Mouse (Mus musculus): ENCODE data around the gene Trnt1. TPM values are rescaled to one million over a fixed set of nuclear protein-coding genes. Genes with fewer than 3 reads are reported as not detected.

Gene Trnt1
- polyA plus RNA-seq (2012; rRNA removed) = 4.7 and 7.0 TPM in 2 replicates

GRCm38 (mm10) chr6:106768640-106769289 lies at the start of gene Trnt1:
Gene Trnt1, plus strand, starts transcription at chr6:106769120.

GRCm38 (mm10) chr6:106748887-106749388 lies 20.0 kb upstream of the Trnt1 start, which contains the start of gene Il5ra:
Gene Il5ra, minus strand, starts transcription at chr6:106749037.

GRCm38 (mm10) chr6:106799333-106800226 lies 30.7 kb downstream of the Trnt1 start, which contains the start of gene Crbn:
Gene Crbn, minus strand, starts transcription at chr6:106800077.

Other genes starting within 250 kb of the Trnt1 start
- gene Il5ra, start 20.1 kb upstream of the Trnt1 start, polyA plus RNA-seq (2012; rRNA removed) = not detected in 2 replicates
- 5.2 and 6.0 TPM in 2 replicates for gene Crbn, start 31.0 kb downstream of the Trnt1 start, polyA plus RNA-seq (2012; rRNA removed)

Data from ovary, adult 2 months (tissue).